Mouse (Mus musculus): ENCODE data around the gene Srarp.

DNA sequence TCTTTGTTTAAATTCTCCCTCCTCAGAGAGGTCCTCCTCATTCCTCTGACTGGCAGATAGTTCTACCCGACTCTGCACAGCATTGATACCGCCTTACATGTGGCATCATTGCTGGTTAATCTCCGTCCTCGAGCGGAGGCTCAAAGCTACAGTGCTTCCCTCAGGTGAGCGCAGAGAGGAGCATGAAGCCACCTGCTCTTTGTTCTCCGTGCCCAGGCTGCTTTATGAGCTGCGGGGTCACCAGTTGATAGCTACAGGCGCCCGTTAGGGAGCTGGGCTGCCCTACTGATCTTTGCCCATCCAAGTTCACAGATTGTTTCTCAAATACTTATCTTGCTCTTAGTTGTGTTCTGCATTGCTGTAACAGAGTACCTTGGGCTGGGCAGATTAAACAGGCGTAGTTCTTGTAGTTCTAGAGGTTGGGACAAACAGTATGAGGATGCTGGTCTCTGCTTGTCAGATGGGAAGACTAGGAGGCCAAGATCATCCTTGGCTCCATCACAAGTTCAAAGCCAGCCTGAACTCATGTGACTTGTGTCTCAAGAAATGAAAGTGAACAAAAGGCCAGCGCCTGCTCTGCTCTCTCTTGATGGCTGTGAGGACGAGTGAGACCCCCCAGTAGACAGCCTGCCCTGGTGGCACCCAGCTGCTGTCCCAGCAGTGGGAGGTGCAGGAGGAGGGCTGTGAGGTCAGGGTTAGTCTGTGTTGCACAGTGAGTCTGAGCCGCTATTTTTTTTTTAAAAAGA lies 20.5 kb upstream of the Srarp start:
- no peak for TF ChIP-seq POLR2A (IDR thresholded peaks at IDR 0.05; ENCODE audit: extremely low read depth, insufficient read depth, low read length)
- no peak for TF ChIP-seq CTCF (IDR thresholded peaks at IDR 0.05; ENCODE audit: low read depth, low read length)
